In genomic region chr10:121476968-121477337, GRCm38 (mm10) we compare ENCODE assay signal across 8 mouse cellular contexts. TPM values are rescaled to one million over a fixed set of nuclear protein-coding genes. Genes with fewer than 3 reads are reported as not detected.
DNase-seq lines count a peak whose midpoint lies in the region; ATAC-seq and TF ChIP-seq lines count a peak whose summit lies in the region.

No protein-coding gene starts in this region.

- H3K9ac ChIP-seq in embryonic facial prominence, embryonic 14.5 days (ENCODE audit: low read depth, low read length), result peak overlapping the region; percentile 61
- H3K9ac ChIP-seq in intestine, postnatal 0 days (ENCODE audit: low read depth, low read length), result peak overlapping the region; percentile 37; the same call in 1 of the 2 replicates
- H3K9ac ChIP-seq in neural tube, embryonic 14.5 days (replicated peaks; ENCODE audit: low read depth, low read length), result no peak overlapping the region

- 19% methylated on average over 8 of the region's 8 CpGs for WGBS in lung, adult 2 months
- 13% methylated on average over 8 of the region's 8 CpGs for WGBS in embryonic facial prominence, embryonic 14.5 days
- WGBS in intestine, postnatal 0 days, result 42% methylated on average over 8 of the region's 8 CpGs
- 18% methylated on average over 8 of the region's 8 CpGs for WGBS in neural tube, embryonic 14.5 days

- intact Hi-C loops in gastrocnemius, postnatal 36 days (cut with DNase I), result loop anchor here (5.0 kb wide), 2 partner anchors 40 to 65 kb away; no protein-coding TSS in a partner anchor
- intact Hi-C loops in left cerebral cortex, postnatal 36 days (cut with DNase I), result no loop called here

- H3K9me3 ChIP-seq in embryonic facial prominence, embryonic 14.5 days (ENCODE audit: control insufficient read depth, low read length), result no peaks in the 10 kb centered on the region
- H3K9me3 ChIP-seq in intestine, postnatal 0 days (ENCODE audit: control insufficient read depth), result no peaks in the 10 kb centered on the region
- H3K9me3 ChIP-seq in neural tube, embryonic 14.5 days (ENCODE audit: control insufficient read depth, low read length), result no peaks in the 10 kb centered on the region

- H3K36me3 ChIP-seq in embryonic facial prominence, embryonic 14.5 days (ENCODE audit: control insufficient read depth, insufficient read depth, low read length), result no peaks in the 10 kb centered on the region
- H3K36me3 ChIP-seq in intestine, postnatal 0 days (ENCODE audit: control insufficient read depth, insufficient read depth), result no peaks in the 10 kb centered on the region
- H3K36me3 ChIP-seq in neural tube, embryonic 14.5 days (ENCODE audit: control insufficient read depth, insufficient read depth, low read length), result no peaks in the 10 kb centered on the region

- H3K4me2 ChIP-seq in embryonic facial prominence, embryonic 14.5 days (ENCODE audit: low read depth, low read length), result peak overlapping the region; percentile 77
- H3K4me2 ChIP-seq in intestine, postnatal 0 days (replicated peaks; ENCODE audit: low read depth), result peak overlapping the region; percentile 69
- H3K4me2 ChIP-seq in neural tube, embryonic 14.5 days (ENCODE audit: low read depth, low read length), result peak overlapping the region; percentile 96

- no peak for TF ChIP-seq POLR2A in lung, adult 2 months (IDR thresholded peaks at IDR 0.05; ENCODE audit: borderline replicate concordance, extremely low read depth, low read depth, low read length)

- peaks cover 12% of the 10 kb centered on the region for H3K4me1 ChIP-seq in lung, adult 2 months (ENCODE audit: control insufficient read depth, insufficient read depth, low read length)
- H3K4me1 ChIP-seq in embryonic facial prominence, embryonic 14.5 days (ENCODE audit: control insufficient read depth, insufficient read depth, low read length), result peaks cover 28% of the 10 kb centered on the region
- H3K4me1 ChIP-seq in intestine, postnatal 0 days (replicated peaks; ENCODE audit: control insufficient read depth, insufficient read depth, low read length), result peaks cover 11% of the 10 kb centered on the region; the same call in 1 of the 2 replicates
- H3K4me1 ChIP-seq in neural tube, embryonic 14.5 days (ENCODE audit: control insufficient read depth, insufficient read depth, low read length), result no peaks in the 10 kb centered on the region; the same call in 1 of the 2 replicates

- peak overlapping the region; percentile 82 for H3K27ac ChIP-seq in embryonic facial prominence, embryonic 14.5 days (replicated peaks; ENCODE audit: low read depth, low read length)
- 0 out of 2 replicates have a peak overlapping the region, but pooled peaks have one; percentile 2 for H3K27ac ChIP-seq in intestine, postnatal 0 days (ENCODE audit: low read depth, low read length)
- peak overlapping the region; percentile 31; the same call in 1 of the 2 replicates for H3K27ac ChIP-seq in neural tube, embryonic 14.5 days (ENCODE audit: low read depth, low read length)

- ATAC-seq in embryonic facial prominence, embryonic 14.5 days (ENCODE audit: low read depth), result no peak
- ATAC-seq in intestine, postnatal 0 days, result no peak
- no peak for ATAC-seq in neural tube, embryonic 14.5 days (ENCODE audit: low read depth)

- TF ChIP-seq CTCF in lung, adult 2 months (IDR thresholded peaks at IDR 0.05; ENCODE audit: insufficient read depth, low read length), result no peak
- TF ChIP-seq CTCF in intestine, postnatal 0 days (IDR thresholded peaks at IDR 0.05; ENCODE audit: low read depth), result no peak

- no peaks in the 10 kb centered on the region for H3K27me3 ChIP-seq in embryonic facial prominence, embryonic 14.5 days (replicated peaks; ENCODE audit: control insufficient read depth, insufficient read depth, low read length)
- H3K27me3 ChIP-seq in intestine, postnatal 0 days (replicated peaks; ENCODE audit: control insufficient read depth, insufficient read depth, low read length), result no peaks in the 10 kb centered on the region
- no peaks in the 10 kb centered on the region for H3K27me3 ChIP-seq in neural tube, embryonic 14.5 days (ENCODE audit: control insufficient read depth, insufficient read depth, low read length)

- DNase-seq in lung, adult 2 months, result no peak
- DNase-seq in lung, postnatal 36 days, result no peak
- no peak for DNase-seq in embryonic facial prominence, embryonic 14.5 days (ENCODE audit: low spot score)
- no peak for DNase-seq in gastrocnemius, postnatal 36 days
- no peak for DNase-seq in left cerebral cortex, postnatal 36 days (ENCODE audit: low spot score in 2 of 2)
- no peak for DNase-seq in gastrocnemius, postnatal 4 days (ENCODE audit: low spot score in 2 of 2)

- peak overlapping the region; percentile 77 for H3K4me3 ChIP-seq in lung, adult 2 months (replicated peaks; ENCODE audit: extremely low read depth, low read depth, low read length)
- peak overlapping the region; percentile 86 for H3K4me3 ChIP-seq in embryonic facial prominence, embryonic 14.5 days (ENCODE audit: low read depth, low read length)
- H3K4me3 ChIP-seq in intestine, postnatal 0 days (ENCODE audit: low read depth, low read length), result peak overlapping the region; percentile 69; the same call in 1 of the 2 replicates
- peak overlapping the region; percentile 60; the same call in 1 of the 2 replicates for H3K4me3 ChIP-seq in neural tube, embryonic 14.5 days (ENCODE audit: low read depth, low read length)

RNA-seq across cellular contexts. Expression of gene Rassf3, which starts 0.8 kb away (rescaled TPM):
- polyA plus RNA-seq in lung, adult 2 months (2012; rRNA removed), result 66.7 and 97.0 TPM in 2 replicates
- 23.6 and 27.0 TPM in 2 replicates for polyA plus RNA-seq in embryonic facial prominence, embryonic 14.5 days (2014; fragmentation: Nextera tagmentation; extraction: Ambion mirVana)
- polyA plus RNA-seq in intestine, postnatal 0 days (2015; fragmentation: Nextera tagmentation; extraction: Ambion mirVana), result 16.7 and 18.1 TPM in 2 replicates
- polyA plus RNA-seq in neural tube, embryonic 14.5 days (2014; fragmentation: Nextera tagmentation; extraction: Ambion mirVana), result 4.1 and 6.9 TPM in 2 replicates
- total RNA-seq in gastrocnemius, postnatal 36 days (2021), result 10 to 100 TPM; 38.5 to 41.2 TPM
- 10 to 100 TPM; 30.8 to 47.3 TPM for total RNA-seq in left cerebral cortex, postnatal 36 days (2021)
- total RNA-seq in gastrocnemius, postnatal 4 days (2021), result 10 to 100 TPM; 70.0 to 78.2 TPM

Comparison
In these comparisons a context has a peak if more than half of its experiments do, and no peak if none do; other contexts are left out.
1. H3K27ac ChIP-seq: peak in every context shown above with its lines; median percentile 82 in embryonic facial prominence, embryonic 14.5 days; 31 in neural tube, embryonic 14.5 days; 2 in intestine, postnatal 0 days.